Mouse (Mus musculus) left cerebral cortex, postnatal 36 days (tissue): ENCODE results near the gene Map3k12. TPM values are rescaled to one million over a fixed set of nuclear protein-coding genes. Genes with fewer than 3 reads are reported as not detected.
A peak's percentile ranks its signal among the peaks of the same experiment; 100 is the strongest.

Experiments
- DNase-seq, 2 experiments: peaks; one replicate each; pipeline ENCODE4 v3.0.0; 2021 to 2022; ENCODE audit warnings: low spot score in 2 of 2, mixed read lengths in 1 of 2
- intact Hi-C: fragments of 180-260 bp; cut with DNase I; formaldehyde crosslinking; loops from one replicate; pipeline ENCODE4 v1.15.1; 2025
- total RNA-seq, 2 experiments: library from RNA; stranded (reverse); gene quantifications; 2 replicates each; pipeline ENCODE4 v1.2.3; 2021

Map3k12 gene
- total RNA-seq, 2 experiments from 2014 or later = 96.4 to 98.8 TPM

GRCm38 (mm10) chr15:102468675-102469370, 48.0 kb downstream of the Map3k12 start:
- intact Hi-C loops = no loop called here
- no peak for DNase-seq

GRCm38 (mm10) chr15:102463666-102464065, 53.2 kb downstream of the Map3k12 start:
- intact Hi-C loops = no loop called here
- no peak for DNase-seq

- DNase-seq = no peak
- intact Hi-C loops = no loop called here
These were observed 55.3 kb downstream of the Map3k12 start for GRCm38 (mm10) chr15:102461430-102462075.

GRCm38 (mm10) chr15:102460971-102461370, 55.9 kb downstream of the Map3k12 start:
- no peak for DNase-seq
- intact Hi-C loops = no loop called here

GRCm38 (mm10) chr15:102460409-102460808, 56.5 kb downstream of the Map3k12 start:
- intact Hi-C loops = no loop called here
- DNase-seq = no peak

- no peak for DNase-seq
- intact Hi-C loops = no loop called here
These were observed 57.0 kb downstream of the Map3k12 start for GRCm38 (mm10) chr15:102459847-102460246.

GRCm38 (mm10) chr15:102459381-102459780, 57.5 kb downstream of the Map3k12 start:
- DNase-seq = no peak
- intact Hi-C loops = no loop called here

- peak; percentile 84 to 88 for DNase-seq
- intact Hi-C loops = no loop called here
These were observed 58.0 kb downstream of the Map3k12 start, which contains the start of gene Prr13 for GRCm38 (mm10) chr15:102458904-102459317. TSS of gene Prr13 (plus strand) at chr15:102459028.

GRCm38 (mm10) chr15:102458050-102458736, 58.7 kb downstream of the Map3k12 start:
- intact Hi-C loops = no loop called here

GRCm38 (mm10) chr15:102455993-102456392, 60.9 kb downstream of the Map3k12 start:
- DNase-seq = no peak
- intact Hi-C loops = no loop called here

More at GRCm38 (mm10) chr15:102458050-102458736, 58.7 kb downstream of the Map3k12 start:
- DNase-seq = no peak

GRCm38 (mm10) chr15:102451666-102452430, 65.0 kb downstream of the Map3k12 start:
- no peak for DNase-seq
- intact Hi-C loops = no loop called here

- intact Hi-C loops = no loop called here
- no peak for DNase-seq
These were observed 65.9 kb downstream of the Map3k12 start for GRCm38 (mm10) chr15:102450928-102451327.

- intact Hi-C loops = no loop called here
- no peak for DNase-seq
These were observed 67.5 kb downstream of the Map3k12 start for GRCm38 (mm10) chr15:102449366-102449765.

Other genes with a start within 250 kb of the Map3k12 start
- not detected for gene Gm9918, start 246.5 kb downstream of the Map3k12 start, total RNA-seq
- gene Mfsd5, start 237.6 kb downstream of the Map3k12 start, total RNA-seq = 10 to 100 TPM; 40.9 to 43.9 TPM
- gene Espl1, start 220.8 kb downstream of the Map3k12 start, total RNA-seq = 1 to 10 TPM; 1.1 TPM
- gene Pfdn5, start 190.9 kb downstream of the Map3k12 start, total RNA-seq = 100 to 1,000 TPM; 374 to 425 TPM
- 10 to 100 TPM; 45.8 to 69.3 TPM for gene Myg1, start 185.4 kb downstream of the Map3k12 start, total RNA-seq
- gene Aaas, start 166.3 kb downstream of the Map3k12 start, total RNA-seq = 10 to 100 TPM; 17.2 to 17.7 TPM
- under 1 TPM; 0.79 to 1.00 TPM for gene Sp7, start 149.9 kb downstream of the Map3k12 start, total RNA-seq
- gene Sp1, start 110.9 kb downstream of the Map3k12 start, total RNA-seq = 10 to 100 TPM; 22.0 to 30.3 TPM
- gene Amhr2, start 71.7 kb downstream of the Map3k12 start, total RNA-seq = 1 to 10 TPM in 1 of 2 experiments, under 1 TPM in 1; 0.99 to 2.3 TPM
- 10 to 100 TPM; 41.4 to 43.2 TPM for gene Prr13, start 58.0 kb downstream of the Map3k12 start, total RNA-seq
- gene Pcbp2, start 46.5 kb downstream of the Map3k12 start, total RNA-seq = 100 to 1,000 TPM; 467 to 505 TPM
- gene Gm10337, start 13.3 kb downstream of the Map3k12 start, total RNA-seq = not detected
- 10 to 100 TPM; 30.7 to 36.3 TPM for gene Tarbp2, start 1.1 kb upstream of the Map3k12 start, total RNA-seq
- gene Npff, start 7.9 kb upstream of the Map3k12 start, total RNA-seq = 1 to 10 TPM; 1.8 to 5.1 TPM
- not detected for gene Gm28047, start 108.0 kb upstream of the Map3k12 start, total RNA-seq
- gene Atf7, start 108.4 kb upstream of the Map3k12 start, total RNA-seq = 10 to 100 TPM; 27.1 to 43.0 TPM
- gene Atp5g2, start 155.3 kb upstream of the Map3k12 start, total RNA-seq = 10 to 100 TPM in 1 of 2 experiments, 1 to 10 TPM in 1; 8.8 to 11.0 TPM
- gene Calcoco1, start 205.1 kb upstream of the Map3k12 start, total RNA-seq = 10 to 100 TPM; 70.8 to 82.0 TPM